Comparison of ENCODE assay signal across 21 mouse cellular contexts in genomic region chr13:98803699-98804098, GRCm38 (mm10). TPM values are rescaled to one million over a fixed set of nuclear protein-coding genes. Genes with fewer than 3 reads are reported as not detected.
DNase-seq lines count a peak whose midpoint lies in the region; ATAC-seq lines count a peak whose summit lies in the region.
"Had no signal": no experiment of that assay in that cellular context is flagged by ENCODE, and none has a peak within 500 bp of the region (broad histone marks: within the 10 kb centered on the region; RNA-seq: fewer than 3 reads in every experiment).

No protein-coding gene starts in this region.

- H3K9ac ChIP-seq in midbrain, embryonic 11.5 days (ENCODE audit: low read length), result no peak overlapping the region
- H3K9ac ChIP-seq: embryonic facial prominence, embryonic 13.5 days; forebrain, embryonic 15.5 days; heart, embryonic 13.5 days; hindbrain, embryonic 15.5 days; limb, embryonic 12.5 days had no signal

- no peak for ATAC-seq in midbrain, embryonic 11.5 days (ENCODE audit: low FRiP score)
- ATAC-seq in megakaryocyte progenitor cell, adult 5-6 weeks (replicated peaks; ENCODE audit: poor library complexity), result peak; percentile 98
- ATAC-seq: forebrain, embryonic 15.5 days; intestine, postnatal 0 days had no signal

- no peaks in the 10 kb centered on the region for H3K4me1 ChIP-seq in midbrain, embryonic 11.5 days (ENCODE audit: control insufficient read depth, insufficient read depth, low read length)
- no peaks in the 10 kb centered on the region for H3K4me1 ChIP-seq in midbrain, embryonic 10.5 days
- H3K4me1 ChIP-seq: embryonic facial prominence, embryonic 13.5 days; forebrain, embryonic 15.5 days; heart, embryonic 13.5 days; hindbrain, embryonic 15.5 days; limb, embryonic 12.5 days had no signal

- H3K27me3 ChIP-seq in midbrain, embryonic 11.5 days (ENCODE audit: control insufficient read depth, insufficient read depth, low read length), result no peaks in the 10 kb centered on the region
- no peaks in the 10 kb centered on the region for H3K27me3 ChIP-seq in midbrain, embryonic 10.5 days (ENCODE audit: low read depth, poor library complexity, severe bottlenecking)
- H3K27me3 ChIP-seq: embryonic facial prominence, embryonic 13.5 days; forebrain, embryonic 15.5 days; heart, embryonic 13.5 days; hindbrain, embryonic 15.5 days; limb, embryonic 12.5 days had no signal

- peak; percentile 76 for DNase-seq in heart, adult 11 months
- no peak for DNase-seq in heart, adult 18-20 months
- DNase-seq in midbrain, embryonic 11.5 days (ENCODE audit: low spot score, missing footprints), result peak; percentile 12
- DNase-seq in midbrain, embryonic 10.5 days (ENCODE audit: low spot score), result no peak
- no peak for DNase-seq in frontal cortex, postnatal 36 days (ENCODE audit: low spot score in 2 of 2)
- no peak for DNase-seq in spleen, adult 18-20 months
- DNase-seq in testis, postnatal 14 days (ENCODE audit: low spot score), result no peak
- DNase-seq: cerebellum, postnatal 10 days; heart, postnatal 36 days; lung, adult 18-20 months; right cerebral cortex, adult 18-20 months; thymus, postnatal 14 days had no signal

- 89% methylated on average over 4 of the region's 4 CpGs for WGBS in midbrain, embryonic 11.5 days
- WGBS in midbrain, embryonic 10.5 days, result 87% methylated on average over 4 of the region's 4 CpGs

- peaks cover 9% of the 10 kb centered on the region; the same call in 1 of the 2 replicates for H3K36me3 ChIP-seq in midbrain, embryonic 11.5 days (ENCODE audit: control insufficient read depth, insufficient read depth, low read length)
- peaks cover 74% of the 10 kb centered on the region for H3K36me3 ChIP-seq in midbrain, embryonic 10.5 days

- H3K4me3 ChIP-seq in midbrain, embryonic 11.5 days (ENCODE audit: low read depth, low read length), result no peak overlapping the region
- H3K4me3 ChIP-seq in midbrain, embryonic 10.5 days, result no peak overlapping the region
- H3K4me3 ChIP-seq: embryonic facial prominence, embryonic 13.5 days; forebrain, embryonic 15.5 days; heart, embryonic 13.5 days; hindbrain, embryonic 15.5 days; limb, embryonic 12.5 days had no signal

- H3K9me3 ChIP-seq in midbrain, embryonic 11.5 days (ENCODE audit: control insufficient read depth, low read length), result no peaks in the 10 kb centered on the region
- peaks cover 9% of the 10 kb centered on the region; the same call in 1 of the 2 replicates for H3K9me3 ChIP-seq in midbrain, embryonic 10.5 days (replicated peaks)
- H3K9me3 ChIP-seq: G1E; hindbrain, embryonic 15.5 days had no signal

- no peak overlapping the region for H3K4me2 ChIP-seq in midbrain, embryonic 11.5 days
- H3K4me2 ChIP-seq: embryonic facial prominence, embryonic 13.5 days; forebrain, embryonic 15.5 days; heart, embryonic 13.5 days; hindbrain, embryonic 15.5 days; limb, embryonic 12.5 days had no signal

- no peak overlapping the region for H3K27ac ChIP-seq in midbrain, embryonic 11.5 days (ENCODE audit: low read depth, low read length)
- no peak overlapping the region for H3K27ac ChIP-seq in midbrain, embryonic 10.5 days (replicated peaks)
- H3K27ac ChIP-seq: embryonic facial prominence, embryonic 13.5 days; forebrain, embryonic 15.5 days; heart, embryonic 13.5 days; hindbrain, embryonic 15.5 days; kidney, postnatal 0 days; limb, embryonic 12.5 days had no signal

RNA-seq across cellular contexts. Expression of gene Fcho2, which starts 11.6 kb away (rescaled TPM):
- total RNA-seq in heart, adult 18-20 months (2021), result 10 to 100 TPM; 27.7 to 38.3 TPM
- 23.4 and 28.9 TPM in 2 replicates for polyA plus RNA-seq in midbrain, embryonic 11.5 days (2014; fragmentation: Nextera tagmentation; extraction: Ambion mirVana)
- polyA plus RNA-seq in midbrain, embryonic 10.5 days (2016; fragmentation: Nextera tagmentation; extraction: Ambion mirVana), result 26.5 and 26.9 TPM in 2 replicates
- 41.8 and 51.1 TPM in 2 replicates for total RNA-seq in megakaryocyte progenitor cell, adult 5-6 weeks (2015)
- total RNA-seq in megakaryocyte progenitor cell, adult 5-6 weeks (2017), result 10.7 and 15.9 TPM in 2 replicates

Comparison
In these comparisons a context has a peak if more than half of its experiments do, and no peak if none do; other contexts are left out.
1. DNase-seq: peak in heart, adult 11 months (single experiment) and midbrain, embryonic 11.5 days (single experiment); none in heart, adult 18-20 months (0 of 2), midbrain, embryonic 10.5 days (single experiment), frontal cortex, postnatal 36 days (0 of 2), spleen, adult 18-20 months (0 of 2) and testis, postnatal 14 days (single experiment).